8 mouse cellular contexts compared by ENCODE assay signal in the genomic region with DNA sequence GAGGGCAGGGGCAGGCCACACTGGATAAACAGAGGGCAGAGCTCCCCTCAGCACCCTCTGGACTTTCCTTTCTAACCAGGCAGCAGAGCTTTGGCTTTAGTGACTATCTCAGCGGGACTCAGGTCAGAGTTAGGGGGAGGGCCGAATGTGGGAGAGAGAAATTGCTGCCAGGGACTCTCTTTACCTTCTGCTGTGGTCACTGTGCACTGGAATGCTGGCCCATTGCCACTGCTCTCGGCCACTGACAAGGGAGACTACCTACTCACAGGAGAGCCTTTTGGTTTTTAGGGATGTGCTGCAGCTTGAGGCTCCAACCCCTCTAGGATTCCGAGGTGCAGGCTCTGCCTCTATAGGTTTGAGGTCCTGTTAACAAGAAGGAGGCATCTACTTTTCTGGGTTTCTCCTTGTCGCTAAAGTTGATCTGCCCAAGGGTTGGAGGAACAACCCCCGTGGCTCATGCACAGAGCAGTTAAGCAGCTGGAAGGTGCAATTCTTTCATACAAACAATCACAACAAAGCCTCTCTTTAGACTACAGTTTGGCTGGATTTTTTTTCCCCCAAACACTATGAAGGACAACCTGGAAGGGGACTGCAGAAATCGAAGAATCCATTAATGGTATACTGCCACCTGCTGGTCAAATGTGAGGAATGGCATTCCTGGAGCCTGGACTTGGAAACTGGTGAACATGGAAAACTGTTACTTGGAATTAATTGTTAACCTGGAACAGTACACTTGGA.
DNase-seq lines count a peak whose midpoint lies in the region; ATAC-seq and TF ChIP-seq lines count a peak whose summit lies in the region.

No protein-coding gene starts in this region.

- no peaks in the 10 kb centered on the region for H3K9me3 ChIP-seq in G1E (replicated peaks)
- no peaks in the 10 kb centered on the region for H3K9me3 ChIP-seq in embryonic facial prominence, embryonic 10.5 days
- no peaks in the 10 kb centered on the region for H3K9me3 ChIP-seq in hindbrain, embryonic 14.5 days (ENCODE audit: control insufficient read depth, low read length)

- peak; percentile 72 for TF ChIP-seq CTCF in G1E (IDR thresholded peaks at IDR 0.05; ENCODE audit: low read depth, low read length)

- 48% methylated on average over 7 of the region's 7 CpGs for WGBS in embryonic facial prominence, embryonic 10.5 days
- 32% methylated on average over 7 of the region's 7 CpGs for WGBS in hindbrain, embryonic 14.5 days

- no peak overlapping the region for H3K4me2 ChIP-seq in hindbrain, embryonic 14.5 days (replicated peaks)

- ATAC-seq in G1E (ENCODE audit: extremely low read depth, insufficient number of reproducible peaks, low FRiP score, poor library complexity, severe bottlenecking) = no peak
- peak; percentile 57; the same call in 1 of the 2 replicates for ATAC-seq in hindbrain, embryonic 14.5 days (ENCODE audit: low FRiP score)

- no peak overlapping the region; the same call in 1 of the 2 replicates for H3K9ac ChIP-seq in hindbrain, embryonic 14.5 days

- H3K4me1 ChIP-seq in G1E (ENCODE audit: insufficient read depth, low read depth, low read length) = no peaks in the 10 kb centered on the region
- peaks cover 9% of the 10 kb centered on the region for H3K4me1 ChIP-seq in embryonic facial prominence, embryonic 10.5 days
- peaks cover 17% of the 10 kb centered on the region; the same call in 1 of the 2 replicates for H3K4me1 ChIP-seq in hindbrain, embryonic 14.5 days (replicated peaks; ENCODE audit: control insufficient read depth, insufficient read depth, low read length)

- H3K4me3 ChIP-seq in G1E (ENCODE audit: low read depth, low read length) = no peak overlapping the region
- no peak overlapping the region for H3K4me3 ChIP-seq in embryonic facial prominence, embryonic 10.5 days
- H3K4me3 ChIP-seq in hindbrain, embryonic 14.5 days (replicated peaks; ENCODE audit: low read length) = no peak overlapping the region

- H3K36me3 ChIP-seq in G1E (replicated peaks) = peaks cover 52% of the 10 kb centered on the region
- peaks cover 23% of the 10 kb centered on the region for H3K36me3 ChIP-seq in embryonic facial prominence, embryonic 10.5 days (replicated peaks)
- H3K36me3 ChIP-seq in hindbrain, embryonic 14.5 days (replicated peaks; ENCODE audit: control insufficient read depth, insufficient read depth) = peaks cover 18% of the 10 kb centered on the region

- no peak overlapping the region for H3K27ac ChIP-seq in embryonic facial prominence, embryonic 10.5 days (replicated peaks)
- H3K27ac ChIP-seq in hindbrain, embryonic 14.5 days = no peak overlapping the region

- DNase-seq in G1E (ENCODE audit: low spot score) = peak; percentile 9
- peak; percentile 43 for DNase-seq in adrenal gland, postnatal 10 days
- peak; percentile 57 for DNase-seq in embryonic facial prominence, embryonic 10.5 days (ENCODE audit: low spot score)
- DNase-seq in hindbrain, embryonic 14.5 days (ENCODE audit: low spot score) = peak; percentile 85
- DNase-seq in layer of hippocampus, adult 9-11 months = peak; percentile 57
- DNase-seq in lung, postnatal 36 days = peak; percentile 58
- peak; percentile 43 for DNase-seq in telencephalon, adult 2 months (ENCODE audit: low read depth, low spot score)
- no peak for DNase-seq in gastrocnemius, postnatal 4 days (ENCODE audit: low spot score in 2 of 2)

- H3K27me3 ChIP-seq in G1E (ENCODE audit: insufficient read depth, low read length) = no peaks in the 10 kb centered on the region
- H3K27me3 ChIP-seq in embryonic facial prominence, embryonic 10.5 days (replicated peaks; ENCODE audit: low read depth, poor library complexity, severe bottlenecking) = no peaks in the 10 kb centered on the region
- no peaks in the 10 kb centered on the region for H3K27me3 ChIP-seq in hindbrain, embryonic 14.5 days (ENCODE audit: control insufficient read depth, insufficient read depth, low read length)

Comparison
In these comparisons a context has a peak if more than half of its experiments do, and no peak if none do; other contexts are left out.
1. DNase-seq: peak in G1E (single experiment), adrenal gland, postnatal 10 days (single experiment), embryonic facial prominence, embryonic 10.5 days (single experiment), hindbrain, embryonic 14.5 days (single experiment), layer of hippocampus, adult 9-11 months (single experiment), lung, postnatal 36 days (single experiment) and telencephalon, adult 2 months (single experiment); none in gastrocnemius, postnatal 4 days (0 of 2).